Mouse (Mus musculus): ENCODE results near the gene Wfdc10. TPM values are rescaled to one million over a fixed set of nuclear protein-coding genes. Genes with fewer than 3 reads are reported as not detected.

The Wfdc10 gene
- total and polyA plus RNA-seq, 3 experiments, result not detected

- Histone ChIP-seq H3K4me2 (ENCODE audit: insufficient read depth, low read depth, poor library complexity, severe bottlenecking) (no peak overlapping the region), H3K27ac (ENCODE audit: insufficient read depth, low read depth) (no peak overlapping the region), H3K4me1 (ENCODE audit: control insufficient read depth in 1 of 2, insufficient read depth in 2 of 2) (peaks cover 0 to 2% of the 10 kb centered on the region in 2 experiments; a peak in 2 of 4 replicates), H3K79me2 (replicated peaks; ENCODE audit: control insufficient read depth, extremely low read depth, insufficient read depth, poor library complexity, severe bottlenecking) (no peaks in the 10 kb centered on the region), H3K4me3 (replicated peaks in 1 of 3; ENCODE audit: low read depth in 2 of 3, low read length in 2 of 3, poor library complexity in 1 of 3) (no peak overlapping the region), H3K9ac (ENCODE audit: insufficient read depth, low read depth) (no peak overlapping the region), H3K9me3 (replicated peaks; ENCODE audit: low read length) (no peaks in the 10 kb centered on the region), H3K36me3 (replicated peaks in 1 of 2; ENCODE audit: control insufficient read depth in 1 of 2, insufficient read depth in 1 of 2, low read length in 1 of 2) (no peaks in the 10 kb centered on the region), H3K27me3 (replicated peaks) (peaks cover 61% of the 10 kb centered on the region)
- DNase-seq (ENCODE audit: extremely low read depth), result no peak
- TF ChIP-seq KAT2A (IDR thresholded peaks at IDR 0.05; ENCODE audit: insufficient replicate concordance, low read length) (no peak), RAD21 (IDR thresholded peaks at IDR 0.05; ENCODE audit: low read depth, low read length) (no peak), MAZ (IDR thresholded peaks at IDR 0.05; ENCODE audit: low read depth, low read length) (no peak), SMC3 (IDR thresholded peaks at IDR 0.05; ENCODE audit: low read depth, low read length) (no peak), EP300 (IDR thresholded peaks at IDR 0.05; ENCODE audit: low read length) (no peak), ZMIZ1 (IDR thresholded peaks at IDR 0.05; ENCODE audit: low read depth, low read length) (no peak), BHLHE40 (IDR thresholded peaks at IDR 0.05; ENCODE audit: low read depth, low read length) (no peak), CHD2 (IDR thresholded peaks at IDR 0.05; ENCODE audit: low read length) (no peak), E2F4 (IDR thresholded peaks at IDR 0.05; ENCODE audit: insufficient replicate concordance, low read depth, low read length) (no peak), USF1 (IDR thresholded peaks at IDR 0.05; ENCODE audit: low read depth, low read length) (no peak), MEF2A (IDR thresholded peaks at IDR 0.05; ENCODE audit: borderline replicate concordance, low read depth, low read length) (no peak), NELFE (IDR thresholded peaks at IDR 0.05; ENCODE audit: low read depth, low read length) (no peak), IRF4 (IDR thresholded peaks at IDR 0.05; ENCODE audit: low read depth, low read length) (no peak), POLR2AphosphoS2 (IDR thresholded peaks at IDR 0.05; ENCODE audit: low read depth, low read length) (no peak)
- in situ Hi-C loops (cut with MboI; ENCODE audit: low pct_ligation_motif_present, low pct_unique_long_range_greater_than_20kb, low sequenced_read_pairs) (no loop called here), dilution Hi-C loops (cut with MboI; ENCODE audit: extremely low pct_ligation_motif_present, extremely low pct_unique_long_range_greater_than_20kb, low sequenced_read_pairs) (no loop called here)
Observed at GRCm38 (mm10) chr2:164615386-164615785, 40.5 kb upstream of the Wfdc10 start.

GRCm38 (mm10) chr2:164619050-164619449 is 36.8 kb upstream of the Wfdc10 start:
- no peak overlapping the region for H3K9ac ChIP-seq (ENCODE audit: insufficient read depth, low read depth)
- H3K36me3 ChIP-seq (replicated peaks in 1 of 2; ENCODE audit: control insufficient read depth in 1 of 2, insufficient read depth in 1 of 2, low read length in 1 of 2), result no peaks in the 10 kb centered on the region
- TF ChIP-seq MAZ (IDR thresholded peaks at IDR 0.05; ENCODE audit: low read depth, low read length) (no peak), TCF12 (IDR thresholded peaks at IDR 0.05; ENCODE audit: low read depth, low read length) (no peak), SIN3A (IDR thresholded peaks at IDR 0.05; ENCODE audit: low read length) (no peak), MXI1 (IDR thresholded peaks at IDR 0.05; ENCODE audit: low read depth, low read length) (no peak), POLR2A (IDR thresholded peaks at IDR 0.05; ENCODE audit: low read depth, low read length) (no peak), ETS1 (conservative IDR thresholded peaks at IDR 0.05; ENCODE audit: low read depth, low read length) (no peak)
- no peaks in the 10 kb centered on the region for H3K9me3 ChIP-seq (replicated peaks; ENCODE audit: low read length)
- H3K27me3 ChIP-seq (replicated peaks), result peaks cover 70% of the 10 kb centered on the region
- no peak overlapping the region for H3K27ac ChIP-seq (ENCODE audit: insufficient read depth, low read depth)
- H3K4me3 ChIP-seq (replicated peaks in 1 of 3; ENCODE audit: low read depth in 2 of 3, low read length in 2 of 3, poor library complexity in 1 of 3), result no peak overlapping the region
- no peak for DNase-seq (ENCODE audit: extremely low read depth)
- peaks cover 0 to 2% of the 10 kb centered on the region in 2 experiments; a peak in 2 of 4 replicates for H3K4me1 ChIP-seq (ENCODE audit: control insufficient read depth in 1 of 2, insufficient read depth in 2 of 2)
- dilution Hi-C loops (cut with MboI; ENCODE audit: extremely low pct_ligation_motif_present, extremely low pct_unique_long_range_greater_than_20kb, low sequenced_read_pairs), result no loop called here
- no peak overlapping the region for H3K4me2 ChIP-seq (ENCODE audit: insufficient read depth, low read depth, poor library complexity, severe bottlenecking)
- in situ Hi-C loops (cut with MboI; ENCODE audit: low pct_ligation_motif_present, low pct_unique_long_range_greater_than_20kb, low sequenced_read_pairs), result no loop called here
- no peaks in the 10 kb centered on the region for H3K79me2 ChIP-seq (replicated peaks; ENCODE audit: control insufficient read depth, extremely low read depth, insufficient read depth, poor library complexity, severe bottlenecking)

All from CH12.LX (cell line).